Mouse (Mus musculus) liver, adult 2 months (tissue): ENCODE results near the gene Ift122.

Experiments used
- CTCF ChIP-seq: fragments of 200-500 bp; IDR thresholded peaks from 2 replicates; pipeline ENCODE4 v1.5.1; 2011; ENCODE audit warnings: low read depth, low read length, control low read depth
- POLR2A ChIP-seq: fragments of 200-500 bp; IDR thresholded peaks from 2 replicates; pipeline ENCODE4 v1.6.1; 2011; ENCODE audit warnings: low read length, control low read depth; ENCODE audit not compliant: insufficient read depth; ENCODE audit errors: extremely low read depth

DNA sequence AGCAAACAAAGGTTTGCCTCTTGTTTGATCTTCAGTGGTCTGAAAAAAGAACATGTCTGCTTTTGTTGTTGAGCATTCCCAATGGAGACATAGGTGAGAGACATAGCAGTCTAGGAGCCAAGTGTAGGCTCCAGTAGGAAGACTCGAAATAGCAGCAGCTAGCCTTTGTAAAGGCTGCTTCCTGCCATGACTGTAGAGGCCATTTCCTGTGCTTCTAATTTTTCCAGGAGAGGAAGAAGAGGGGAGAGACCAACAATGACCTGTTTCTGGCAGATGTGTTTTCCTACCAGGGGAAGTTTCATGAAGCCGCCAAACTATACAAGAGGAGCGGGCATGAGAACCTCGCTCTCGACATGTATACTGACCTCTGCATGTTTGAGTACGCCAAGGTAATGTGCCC lies 52.3 kb downstream of the Ift122 start:
- TF ChIP-seq CTCF (no peak), POLR2A (no peak)
